Mouse (Mus musculus): ENCODE measurements around the gene Olfr855. TPM values are rescaled to one million over a fixed set of nuclear protein-coding genes. Genes with fewer than 3 reads are reported as not detected.

Gene Olfr855
- not detected for polyA plus RNA-seq (2012; fragmentation: generic; extraction: Trizol)
- long read RNA-seq, experiment 1 = 0 reads
- long read RNA-seq, experiment 2 = 0 reads

GRCm38 (mm10) chr9:19582317-19582716, at the start of gene Olfr855:
Gene Olfr855 (plus strand): TSS chr9:19582617.
- Histone ChIP-seq H3K4me3 (ENCODE audit: insufficient read depth, poor library complexity, severe bottlenecking) (no peak within 1 kb of the TSS), H3K79me3 (ENCODE audit: low read depth) (no peaks in the 10 kb centered on the region), H3K36me3 (ENCODE audit: control insufficient read depth, insufficient read depth) (no peaks in the 10 kb centered on the region)

GRCm38 (mm10) chr9:19540976-19541375, 41.4 kb upstream of the Olfr855 start, which contains the start of gene Olfr853:
Gene Olfr853 (minus strand): TSS chr9:19541076.
- H3K4me3 ChIP-seq (ENCODE audit: insufficient read depth, poor library complexity, severe bottlenecking) = no peak within 1 kb of the TSS
- no peak within 1 kb of the TSS for H3ac ChIP-seq (ENCODE audit: control insufficient read depth, insufficient read length, low read depth)
- no peak for TF ChIP-seq CTCF (IDR thresholded peaks at IDR 0.05; ENCODE audit: control insufficient read depth, insufficient read depth, insufficient read length)
- TF ChIP-seq USF1 (IDR thresholded peaks at IDR 0.05; ENCODE audit: low read depth) = no peak
- no peaks in the 10 kb centered on the region for H3K27me3 ChIP-seq (ENCODE audit: control insufficient read depth, insufficient read depth, insufficient read length)
- no peaks in the 10 kb centered on the region for H3K36me3 ChIP-seq (ENCODE audit: control insufficient read depth, insufficient read depth)
- no peaks in the 10 kb centered on the region for H3K79me3 ChIP-seq (ENCODE audit: low read depth)
- no peaks in the 10 kb centered on the region for H3K79me2 ChIP-seq (ENCODE audit: control insufficient read depth, insufficient read depth)

More at GRCm38 (mm10) chr9:19582317-19582716, at the start of gene Olfr855:
- Histone ChIP-seq H3K79me2 (ENCODE audit: control insufficient read depth, insufficient read depth) (no peaks in the 10 kb centered on the region), H3K27me3 (ENCODE audit: control insufficient read depth, insufficient read depth, insufficient read length) (no peaks in the 10 kb centered on the region), H3ac (ENCODE audit: control insufficient read depth, insufficient read length, low read depth) (no peak within 1 kb of the TSS)
- TF ChIP-seq CEBPB (IDR thresholded peaks at IDR 0.05; ENCODE audit: low read depth) = no peak

- no peaks in the 10 kb centered on the region for H3K27me3 ChIP-seq (ENCODE audit: control insufficient read depth, insufficient read depth, insufficient read length)
- TF ChIP-seq USF1 (IDR thresholded peaks at IDR 0.05; ENCODE audit: low read depth) (no peak), MAX (IDR thresholded peaks at IDR 0.05) (no peak), MYOD1 (IDR thresholded peaks at IDR 0.05; ENCODE audit: control insufficient read depth, insufficient read length, low read depth) (no peak), MYOG (IDR thresholded peaks at IDR 0.05; ENCODE audit: control insufficient read depth, extremely low read depth, insufficient read length) (no peak), CEBPB (IDR thresholded peaks at IDR 0.05; ENCODE audit: low read depth) (no peak), CTCF (IDR thresholded peaks at IDR 0.05; ENCODE audit: control insufficient read depth, insufficient read depth, insufficient read length) (no peak), FOSL1 (IDR thresholded peaks at IDR 0.05; ENCODE audit: insufficient read depth, low read length, poor library complexity, severe bottlenecking) (no peak)
- no peak within 1 kb of the TSS for H3ac ChIP-seq (ENCODE audit: control insufficient read depth, insufficient read length, low read depth)
Measured at GRCm38 (mm10) chr9:19567282-19567681, 15.1 kb upstream of the Olfr855 start, which contains the start of gene Olfr854. Gene Olfr854 (minus strand): TSS chr9:19567382.

DNA sequence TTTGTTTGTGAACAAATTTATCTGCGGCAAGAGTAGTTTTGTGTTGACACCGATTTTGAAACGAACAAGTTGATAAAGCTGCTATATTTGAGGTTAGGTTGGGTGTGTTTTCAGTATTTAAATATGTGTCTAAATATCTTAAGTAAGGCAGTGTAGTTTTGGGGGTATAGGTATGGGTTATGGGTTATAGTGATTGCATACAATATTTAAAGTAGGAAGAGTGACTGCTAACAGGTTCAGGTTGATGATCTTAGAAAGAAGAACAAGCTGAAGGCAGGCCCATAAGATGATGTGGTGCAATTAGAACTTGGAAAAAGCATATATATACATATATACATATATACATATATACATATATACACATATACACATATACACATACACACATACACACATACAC, 38.9 kb downstream of the Olfr855 start:
- Histone ChIP-seq H3K79me2 (ENCODE audit: control insufficient read depth, insufficient read depth) (peaks cover 41% of the 10 kb centered on the region), H3K4me3 (ENCODE audit: insufficient read depth, poor library complexity, severe bottlenecking) (no peak overlapping the region)
- TF ChIP-seq FOSL1 (IDR thresholded peaks at IDR 0.05; ENCODE audit: insufficient read depth, low read length, poor library complexity, severe bottlenecking) (no peak), CEBPB (IDR thresholded peaks at IDR 0.05; ENCODE audit: low read depth) (no peak), USF1 (IDR thresholded peaks at IDR 0.05; ENCODE audit: low read depth) (no peak), MYOD1 (IDR thresholded peaks at IDR 0.05; ENCODE audit: control insufficient read depth, insufficient read length, low read depth) (no peak)

More at GRCm38 (mm10) chr9:19567282-19567681, 15.1 kb upstream of the Olfr855 start, which contains the start of gene Olfr854:
- H3K4me3 ChIP-seq (ENCODE audit: insufficient read depth, poor library complexity, severe bottlenecking) = no peak within 1 kb of the TSS
- H3K79me3 ChIP-seq (ENCODE audit: low read depth) = no peaks in the 10 kb centered on the region
- no peaks in the 10 kb centered on the region for H3K36me3 ChIP-seq (ENCODE audit: control insufficient read depth, insufficient read depth)
- H3K79me2 ChIP-seq (ENCODE audit: control insufficient read depth, insufficient read depth) = no peaks in the 10 kb centered on the region

DNA sequence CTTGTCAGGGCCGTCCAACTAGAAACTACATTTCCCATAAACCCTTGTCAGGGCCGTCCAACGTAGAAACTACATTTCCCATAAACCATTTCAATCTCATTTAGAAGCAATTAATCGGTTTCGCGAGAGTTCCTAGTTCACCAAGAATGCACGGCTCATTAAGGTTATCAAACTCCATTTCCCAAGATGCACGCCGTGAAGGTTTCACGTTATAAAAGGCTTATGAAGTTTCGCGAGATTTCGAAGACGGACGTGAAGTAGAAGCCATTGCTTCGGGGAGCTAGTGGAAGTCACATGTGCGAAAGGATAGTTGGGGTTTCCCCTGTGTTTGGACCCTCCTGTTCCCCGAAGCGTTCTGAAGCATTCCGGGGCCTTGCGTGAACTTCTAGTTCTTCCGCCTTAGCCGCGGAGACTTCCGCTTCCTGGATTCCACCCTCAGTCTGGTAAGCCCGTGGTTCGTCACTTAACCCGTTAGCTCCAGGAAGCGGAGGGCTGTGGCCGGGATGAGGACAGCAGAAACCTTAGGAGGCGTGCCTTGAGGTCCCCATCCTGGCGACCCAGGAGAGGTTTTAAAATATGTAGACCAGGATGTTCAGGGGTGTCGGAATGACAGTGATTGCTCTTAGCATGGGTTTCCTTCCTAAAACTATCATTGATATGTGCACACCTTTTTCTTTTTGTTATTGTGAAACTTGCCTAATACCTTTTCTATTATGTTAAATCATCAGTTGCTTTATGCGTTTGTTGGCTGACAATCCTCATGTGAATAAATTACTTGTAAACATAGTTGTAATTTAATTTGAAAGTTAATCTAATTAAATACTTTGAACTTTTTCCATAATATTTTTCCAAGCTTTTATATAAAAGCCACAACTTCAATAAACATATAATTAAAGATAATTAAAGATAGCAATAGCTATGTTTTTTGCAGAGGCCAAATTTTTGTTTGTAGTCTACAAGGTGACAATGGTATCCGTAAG, 39.7 kb downstream of the Olfr855 start, which contains the start of gene Zfp317:
Gene Zfp317 (plus strand): TSS at position 260 of the 980 bp plus-strand sequence.
- Histone ChIP-seq H3K4me3 (ENCODE audit: insufficient read depth, poor library complexity, severe bottlenecking) (peak within 1 kb of the TSS; percentile 53), H3K36me3 (ENCODE audit: control insufficient read depth, insufficient read depth) (peaks cover 21% of the 10 kb centered on the region), H3K79me2 (ENCODE audit: control insufficient read depth, insufficient read depth) (peaks cover 49% of the 10 kb centered on the region), H3K79me3 (ENCODE audit: low read depth) (peaks cover 40% of the 10 kb centered on the region), H3K27me3 (ENCODE audit: control insufficient read depth, insufficient read depth, insufficient read length) (no peaks in the 10 kb centered on the region), H3ac (ENCODE audit: control insufficient read depth, insufficient read length, low read depth) (peak within 1 kb of the TSS; percentile 51)
- TF ChIP-seq CTCF (IDR thresholded peaks at IDR 0.05; ENCODE audit: control insufficient read depth, insufficient read depth, insufficient read length) (no peak), MYOG (IDR thresholded peaks at IDR 0.05; ENCODE audit: control insufficient read depth, extremely low read depth, insufficient read length) (no peak), CEBPB (IDR thresholded peaks at IDR 0.05; ENCODE audit: low read depth) (no peak), USF1 (IDR thresholded peaks at IDR 0.05; ENCODE audit: low read depth) (peak; percentile 86), MAX (IDR thresholded peaks at IDR 0.05) (peak; percentile 65), MYOD1 (IDR thresholded peaks at IDR 0.05; ENCODE audit: control insufficient read depth, insufficient read length, low read depth) (no peak), FOSL1 (IDR thresholded peaks at IDR 0.05; ENCODE audit: insufficient read depth, low read length, poor library complexity, severe bottlenecking) (no peak)

More for the DNA sequence above, 38.9 kb downstream of the Olfr855 start:
- Histone ChIP-seq H3K27me3 (ENCODE audit: control insufficient read depth, insufficient read depth, insufficient read length) (no peaks in the 10 kb centered on the region), H3K79me3 (ENCODE audit: low read depth) (peaks cover 33% of the 10 kb centered on the region), H3K36me3 (ENCODE audit: control insufficient read depth, insufficient read depth) (peaks cover 12% of the 10 kb centered on the region), H3ac (ENCODE audit: control insufficient read depth, insufficient read length, low read depth) (no peak overlapping the region)

DNA sequence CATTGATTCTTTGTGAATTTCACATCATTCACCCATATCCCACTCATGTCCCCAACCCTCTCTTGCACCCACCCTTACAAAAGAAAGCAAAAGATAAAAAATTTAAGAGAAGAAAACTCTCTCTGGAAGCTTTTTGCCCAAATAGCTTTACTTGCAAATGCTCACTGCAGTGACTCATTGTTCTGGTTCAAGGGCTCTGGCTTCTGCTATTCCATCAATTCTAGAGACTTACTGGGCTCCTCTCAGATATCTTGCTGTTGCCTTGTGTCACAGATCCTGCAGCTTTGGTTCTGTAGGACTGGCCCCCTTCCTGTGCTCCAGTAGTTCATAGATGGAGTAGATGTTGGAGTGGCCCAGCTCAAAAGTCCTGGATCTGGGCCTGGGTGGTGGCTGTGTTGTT, 47.2 kb downstream of the Olfr855 start:
- no peak for TF ChIP-seq FOSL1 (IDR thresholded peaks at IDR 0.05; ENCODE audit: insufficient read depth, low read length, poor library complexity, severe bottlenecking)
- TF ChIP-seq MYOG (IDR thresholded peaks at IDR 0.05; ENCODE audit: control insufficient read depth, extremely low read depth, insufficient read length) = no peak
- TF ChIP-seq MAX (IDR thresholded peaks at IDR 0.05) = no peak
- no peak for TF ChIP-seq USF1 (IDR thresholded peaks at IDR 0.05; ENCODE audit: low read depth)
- no peak for TF ChIP-seq MYOD1 (IDR thresholded peaks at IDR 0.05; ENCODE audit: control insufficient read depth, insufficient read length, low read depth)
- TF ChIP-seq CEBPB (IDR thresholded peaks at IDR 0.05; ENCODE audit: low read depth) = no peak
- no peak for TF ChIP-seq CTCF (IDR thresholded peaks at IDR 0.05; ENCODE audit: control insufficient read depth, insufficient read depth, insufficient read length)
- Histone ChIP-seq H3K79me2 (ENCODE audit: control insufficient read depth, insufficient read depth) (peaks cover 33% of the 10 kb centered on the region), H3K27me3 (ENCODE audit: control insufficient read depth, insufficient read depth, insufficient read length) (no peaks in the 10 kb centered on the region), H3K79me3 (ENCODE audit: low read depth) (peaks cover 22% of the 10 kb centered on the region), H3ac (ENCODE audit: control insufficient read depth, insufficient read length, low read depth) (no peak overlapping the region), H3K4me3 (ENCODE audit: insufficient read depth, poor library complexity, severe bottlenecking) (no peak overlapping the region), H3K36me3 (ENCODE audit: control insufficient read depth, insufficient read depth) (peaks cover 44% of the 10 kb centered on the region)
